Mouse (Mus musculus) ES-Bruce4 (cell line): Measurements from ENCODE around the gene Nrxn1.

Experiments used
- CTCF ChIP-seq: IDR thresholded peaks from one replicate; pipeline ENCODE4 v1.8.1; 2011; ENCODE audit warnings: low read depth, low read length
- EP300 ChIP-seq: IDR thresholded peaks from 2 replicates; pipeline ENCODE4 v1.6.1; 2011; ENCODE audit warnings: low read depth, low read length; ENCODE audit not compliant: insufficient read depth

- TF ChIP-seq CTCF (no peak), EP300 (no peak)
Observed at GRCm38 (mm10) chr17:90615019-90615418, 477.9 kb downstream of the Nrxn1 start.
